Mouse (Mus musculus) heart, postnatal 0 days (tissue): ENCODE results near the gene Hps1.

Experiments used
- CTCF ChIP-seq: IDR thresholded peaks from 2 replicates; pipeline ENCODE4 v1.5.1; 2016; ENCODE audit warnings: antibody characterized with exemption, control low read depth, low read depth
- EP300 ChIP-seq: IDR thresholded peaks from 2 replicates; pipeline ENCODE4 v1.6.1; 2016; ENCODE audit warnings: antibody characterized with exemption, low read depth

- peak; percentile 83 for TF ChIP-seq CTCF
- TF ChIP-seq EP300, result no peak
Measured at GRCm38 (mm10) chr19:42744162-42744586, 35.6 kb downstream of the Hps1 start.
